Mouse (Mus musculus) frontal cortex, postnatal 14 days (tissue): ENCODE data around the gene Rpl18.
A peak's percentile ranks its signal among the peaks of the same experiment; 100 is the strongest.

ENCODE experiments used
- DNase-seq, 2 experiments: peaks; one replicate each; pipeline ENCODE4 v3.0.0; 2022; ENCODE audit warnings: low spot score in 2 of 2

The Rpl18 gene

GRCm38 (mm10) chr7:45713881-45714520, 1.3 kb upstream of the Rpl18 start:
- DNase-seq = no peak

DNA sequence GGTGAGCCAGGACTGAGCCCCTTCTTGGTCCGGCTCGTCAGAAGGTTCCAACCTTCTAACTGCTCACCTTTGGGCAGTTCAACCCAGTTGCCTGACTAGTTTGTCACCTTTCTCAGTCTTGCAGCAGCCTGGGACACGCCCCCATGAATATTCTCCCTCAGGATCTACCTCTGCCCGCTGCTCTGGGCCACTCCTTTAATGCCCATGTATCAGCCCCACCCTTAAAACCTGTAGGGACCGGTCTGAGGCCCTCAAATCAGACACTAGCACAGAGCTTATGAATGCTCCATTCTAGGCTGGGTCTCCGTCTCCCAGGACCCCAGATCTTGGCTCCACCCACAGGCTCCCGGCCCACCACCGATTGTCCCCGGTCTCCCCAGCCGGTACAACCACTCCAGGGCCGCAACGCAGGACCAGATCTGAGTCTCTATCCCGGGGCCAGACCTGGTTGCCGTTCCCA, 597 bp upstream of the Rpl18 start:
- no peak for DNase-seq

DNA sequence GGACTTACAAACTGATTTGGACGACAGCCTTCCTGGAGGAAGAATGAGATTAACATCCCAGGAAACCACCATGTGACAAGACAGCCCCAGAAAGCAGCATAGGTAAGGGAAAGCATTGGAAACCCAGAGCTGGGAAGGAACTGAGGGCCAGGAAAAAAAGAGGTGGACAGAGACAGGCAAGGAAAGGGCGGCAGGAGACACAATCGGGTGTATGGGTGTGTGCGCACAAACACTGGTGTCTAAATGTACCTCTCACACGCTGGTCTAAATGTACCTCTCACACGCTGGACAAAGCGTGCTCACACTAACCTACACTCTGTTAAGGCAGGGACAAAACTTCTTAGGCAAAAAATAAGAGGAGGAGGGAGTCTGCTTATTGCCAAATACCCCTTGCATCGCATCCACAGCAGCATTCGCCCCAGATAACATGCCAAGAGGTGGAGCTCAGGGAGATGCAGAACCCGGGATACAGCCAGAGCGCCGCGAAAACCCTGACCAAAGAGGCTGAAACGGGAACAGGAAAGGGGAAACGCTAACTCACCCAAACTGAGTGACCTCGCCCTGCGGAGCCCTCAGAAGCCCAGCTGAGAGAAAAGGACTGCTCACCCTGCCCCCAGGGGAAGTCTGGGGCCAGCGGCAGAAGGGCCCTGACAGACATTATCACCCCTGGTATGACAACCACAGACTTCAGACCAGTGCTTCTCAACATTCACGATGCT, 643 bp downstream of the Rpl18 start:
- DNase-seq = no peak

- no peak for DNase-seq
Measured at GRCm38 (mm10) chr7:45716460-45716857, 1.2 kb downstream of the Rpl18 start.

GRCm38 (mm10) chr7:45716952-45717917, 2.0 kb downstream of the Rpl18 start:
- DNase-seq = no peak

DNA sequence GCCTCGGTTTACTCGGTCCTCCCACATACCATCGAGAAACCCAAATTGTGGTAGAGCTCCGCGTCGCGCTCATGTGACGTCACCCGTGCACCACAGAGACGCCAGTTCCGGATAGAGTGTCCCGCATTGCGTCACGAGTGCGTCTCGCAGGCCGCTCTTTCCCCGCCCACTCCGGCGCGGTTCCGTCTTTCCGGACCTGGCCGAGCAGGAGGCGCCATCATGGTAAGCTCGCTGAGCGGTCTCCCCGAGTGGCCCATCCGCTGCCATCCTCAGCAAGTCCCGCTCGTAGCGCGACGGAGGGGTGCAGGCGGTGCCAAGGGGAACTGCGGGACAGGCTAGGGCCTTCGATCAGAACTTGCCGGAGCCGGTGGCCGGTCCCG, 2.7 kb downstream of the Rpl18 start, which contains the start of gene Sphk2:
Sphk2 (minus strand) TSS at position 85 of the 380 bp plus-strand sequence.
- DNase-seq = peak; percentile 97 to 99

DNA sequence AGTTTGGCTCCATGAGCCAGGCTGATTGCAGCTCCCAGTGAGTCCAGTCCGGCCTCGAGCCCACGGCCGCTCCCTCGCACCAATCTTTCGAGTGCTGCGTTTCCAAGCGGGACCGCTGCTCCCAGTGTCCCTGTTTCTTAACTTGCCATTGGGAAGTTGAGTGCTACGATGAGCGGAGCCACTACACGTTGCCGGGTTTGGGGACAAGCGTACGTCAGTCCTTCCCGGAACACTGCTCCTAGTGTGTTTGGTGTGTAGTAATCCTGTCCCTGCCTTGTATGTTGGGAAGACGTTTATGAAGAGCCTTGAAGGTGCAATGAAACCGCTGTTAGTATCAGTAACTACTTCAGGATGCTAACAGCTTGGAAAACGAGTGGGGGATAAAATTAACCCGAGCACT, 3.1 kb downstream of the Rpl18 start:
- no peak for DNase-seq

GRCm38 (mm10) chr7:45719180-45719579, 3.9 kb downstream of the Rpl18 start:
- no peak for DNase-seq

DNA sequence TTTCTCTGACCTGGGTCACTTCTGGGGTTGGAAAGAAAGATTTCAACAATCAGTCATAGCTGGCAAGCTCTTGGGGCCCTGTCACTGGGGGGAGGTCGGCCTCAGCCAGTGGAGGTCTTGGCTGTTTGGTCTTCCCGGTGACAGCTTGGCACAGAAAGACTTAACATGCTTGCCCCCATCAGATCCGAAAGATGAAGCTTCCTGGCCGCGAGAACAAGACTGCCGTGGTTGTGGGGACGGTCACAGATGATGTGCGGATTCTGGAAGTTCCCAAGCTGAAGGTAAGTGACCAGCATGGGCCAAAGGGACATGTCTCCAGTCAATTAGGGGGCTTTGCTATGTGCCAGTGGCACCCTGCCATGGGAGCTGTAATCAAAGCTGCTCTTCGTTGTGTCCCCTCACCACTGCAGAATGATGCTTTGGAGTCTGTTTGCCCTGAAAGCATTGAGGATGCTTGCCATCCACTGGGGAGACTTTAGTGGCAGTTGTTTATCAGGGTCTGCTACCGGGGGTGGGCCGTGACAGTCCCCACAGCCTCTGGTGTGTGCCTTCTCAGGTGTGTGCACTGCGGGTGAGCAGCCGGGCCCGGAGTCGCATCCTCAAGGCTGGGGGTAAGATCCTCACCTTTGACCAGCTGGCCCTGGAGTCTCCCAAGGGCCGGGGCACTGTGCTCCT, 4.6 kb downstream of the Rpl18 start:
- no peak for DNase-seq

DNA sequence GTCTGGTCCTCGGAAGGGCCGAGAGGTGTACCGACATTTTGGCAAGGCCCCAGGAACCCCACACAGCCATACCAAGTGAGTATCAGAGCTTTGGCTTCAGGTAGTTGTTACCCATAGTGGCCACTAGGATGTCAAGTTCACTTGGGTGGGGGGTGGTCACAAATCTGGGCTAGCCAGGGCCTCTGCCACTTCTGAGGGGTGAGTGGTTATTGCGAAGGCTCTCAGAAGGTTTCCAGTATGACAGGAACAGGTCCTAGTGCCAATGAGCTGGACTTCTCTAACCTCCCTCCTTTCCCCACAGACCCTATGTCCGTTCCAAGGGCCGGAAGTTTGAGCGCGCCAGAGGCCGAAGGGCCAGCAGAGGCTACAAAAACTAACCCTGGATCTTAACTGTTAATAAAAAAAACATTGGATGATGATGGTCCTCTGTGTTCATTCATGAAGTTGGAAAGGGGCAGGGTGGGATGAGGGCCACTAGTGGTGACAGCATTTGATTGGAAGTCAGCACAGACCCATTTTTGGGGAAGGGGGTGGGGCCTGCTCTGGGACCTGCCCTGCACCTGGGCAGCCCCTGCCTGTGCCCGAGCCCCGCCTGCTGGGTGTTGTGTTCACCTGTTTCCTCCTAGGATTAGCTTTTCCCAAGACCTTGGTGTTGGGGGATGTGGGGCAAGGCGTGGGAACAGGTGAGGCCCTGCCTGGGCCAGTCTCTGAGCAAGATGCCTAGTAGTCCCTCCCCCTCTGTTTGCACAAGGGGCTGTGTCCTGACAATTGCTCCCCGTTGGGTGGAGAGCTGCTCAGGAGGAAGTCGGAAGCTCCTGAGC, 5.4 kb downstream of the Rpl18 start, which contains the start of gene Fam83e:
Fam83e (plus strand) TSS at position 800 of the 821 bp plus-strand sequence.
- no peak for DNase-seq

DNA sequence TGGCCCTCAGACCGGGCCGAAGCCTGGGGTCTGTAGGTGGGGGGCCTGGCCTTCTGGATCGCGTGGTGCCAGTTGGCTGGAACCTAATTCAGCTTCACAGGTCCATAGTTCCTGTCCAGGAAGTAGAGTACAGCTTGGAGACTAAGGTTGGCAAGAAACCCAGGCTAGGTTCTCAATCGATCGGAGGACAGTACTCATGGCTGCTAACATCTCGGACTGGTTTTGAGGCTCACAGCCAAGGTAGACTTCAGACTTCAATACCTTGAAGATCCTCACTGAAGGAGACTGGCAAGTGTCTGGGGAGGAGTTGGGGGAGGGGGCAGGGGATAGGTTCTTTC, 5.9 kb downstream of the Rpl18 start:
- DNase-seq = no peak

DNA sequence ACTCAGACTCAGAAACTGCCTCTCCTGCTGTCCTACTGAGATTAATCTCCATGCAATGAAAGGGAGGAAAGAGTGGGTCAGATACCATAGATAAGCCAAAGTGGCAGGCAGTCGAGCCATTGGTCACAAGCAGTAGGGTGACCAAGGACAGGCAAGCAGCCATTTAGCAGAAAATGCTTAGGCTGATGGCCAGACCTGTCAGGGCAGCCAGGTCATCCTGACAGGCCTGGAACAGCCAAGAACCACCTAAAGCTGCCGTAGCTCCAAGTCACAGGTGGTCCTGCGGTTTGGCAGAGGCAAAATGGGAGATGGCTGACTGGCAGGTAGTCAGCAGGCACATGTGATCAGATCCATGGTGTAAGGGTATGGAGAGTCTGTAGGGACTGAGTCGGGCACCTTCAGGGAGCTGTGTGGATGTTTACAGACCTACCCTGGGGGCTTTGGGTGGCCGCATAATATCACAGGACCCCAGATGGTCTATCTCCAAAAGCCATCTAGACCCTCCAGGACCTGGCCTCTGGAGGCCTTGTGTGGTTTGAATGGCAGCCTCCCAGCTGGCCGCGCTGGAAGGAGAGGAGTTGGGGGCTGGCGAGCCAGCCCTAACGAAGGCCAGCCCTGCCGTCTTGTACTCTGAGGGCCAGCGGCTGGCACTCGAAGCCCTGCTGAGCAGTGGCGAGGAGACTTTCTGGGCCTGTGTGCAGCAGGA, 6.5 kb downstream of the Rpl18 start:
- no peak for DNase-seq

- no peak for DNase-seq
Measured at GRCm38 (mm10) chr7:45722348-45722713, 7.1 kb downstream of the Rpl18 start.

- DNase-seq = no peak
Measured at GRCm38 (mm10) chr7:45723301-45723700, 8.0 kb downstream of the Rpl18 start.

DNA sequence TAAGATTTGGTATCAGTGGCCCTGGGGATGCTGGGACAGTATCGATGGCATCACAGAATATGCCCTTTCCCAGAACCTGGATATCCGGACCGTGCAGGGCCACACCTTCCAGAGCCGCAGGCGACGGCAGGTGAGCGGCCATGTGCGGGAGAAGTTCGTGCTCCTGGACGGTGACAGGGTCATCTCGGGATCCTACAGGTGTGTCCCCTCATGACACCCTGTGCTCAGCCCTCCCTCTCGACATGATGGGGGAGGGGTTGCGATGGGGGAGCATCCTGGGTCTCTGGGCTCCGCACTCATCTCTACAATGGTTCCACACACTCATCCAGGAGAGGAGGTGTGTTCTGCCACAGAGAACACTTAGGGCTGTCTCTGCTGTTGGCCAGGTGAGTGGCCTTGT, 8.5 kb downstream of the Rpl18 start:
- DNase-seq = no peak

- no peak for DNase-seq
Measured at GRCm38 (mm10) chr7:45725151-45725550, 9.9 kb downstream of the Rpl18 start.

GRCm38 (mm10) chr7:45725713-45726112, 10.5 kb downstream of the Rpl18 start, which contains the start of gene Spaca4:
Spaca4 (minus strand) TSS chr7:45725813.
- DNase-seq = no peak

GRCm38 (mm10) chr7:45726419-45726818, 11.2 kb downstream of the Rpl18 start:
- no peak for DNase-seq

DNA sequence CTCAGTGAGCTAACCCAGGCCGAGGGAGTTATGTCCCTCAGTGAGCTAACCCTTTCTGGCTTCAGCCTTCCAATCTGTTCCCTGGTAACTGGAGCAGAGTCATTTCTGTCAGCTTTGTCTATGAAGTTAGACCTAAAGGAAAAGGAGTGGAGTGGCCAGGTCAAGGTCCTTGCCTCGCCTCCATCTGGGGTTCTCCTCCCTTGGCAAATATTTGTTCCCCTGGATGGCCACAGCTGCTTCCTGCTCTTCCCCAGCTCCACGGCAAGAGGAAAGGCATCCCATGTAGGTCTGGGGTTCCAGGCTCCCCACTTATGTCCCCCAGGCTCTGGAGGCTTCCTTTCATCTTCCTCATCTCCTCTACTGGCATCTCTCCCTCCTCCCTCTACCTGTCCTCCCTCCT, 12.4 kb downstream of the Rpl18 start:
- DNase-seq = no peak
